Mouse (Mus musculus): Measurements from ENCODE around the gene Mrps33.
A peak's percentile ranks its signal among the peaks of the same experiment; 100 is the strongest.

Mrps33 gene

DNA sequence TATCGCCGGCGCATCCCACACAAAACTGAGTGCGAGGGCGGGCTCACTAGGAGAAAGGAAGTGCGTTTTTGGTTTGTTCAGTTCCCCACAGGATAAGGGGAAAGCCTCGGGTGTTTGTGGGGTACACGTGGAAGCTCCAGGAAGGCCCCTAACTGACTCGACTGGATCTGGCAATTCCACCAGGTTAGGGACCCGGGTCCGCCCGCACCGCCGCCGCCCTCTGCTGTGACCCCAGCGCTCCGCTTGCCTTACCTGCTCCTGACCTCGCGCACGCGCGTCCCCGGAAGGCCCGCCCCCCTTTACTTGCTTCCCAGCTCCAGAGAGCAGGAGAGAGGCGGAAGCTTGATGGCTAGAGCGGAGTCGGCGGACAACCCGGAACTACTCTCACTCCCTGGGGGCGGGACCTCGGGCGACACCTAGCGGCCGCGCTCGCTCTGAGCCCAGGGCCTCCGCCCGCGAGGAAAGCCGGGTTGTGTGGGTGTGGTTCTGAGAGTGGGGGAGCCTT lies at the start of gene Mrps33:
TSS of gene Mrps33 (minus strand) at position 377 of the 505 bp plus-strand sequence.
- peak; percentile 97 to 98 for DNase-seq

- no peak for DNase-seq
Observed at GRCm38 (mm10) chr6:39849667-39850066, 38.9 kb upstream of the Mrps33 start.

GRCm38 (mm10) chr6:39848766-39849165 lies 38.0 kb upstream of the Mrps33 start:
- DNase-seq: peak in 1 of 2 experiments; percentile 2

GRCm38 (mm10) chr6:39847538-39847937 lies 36.8 kb upstream of the Mrps33 start:
- DNase-seq: no peak

DNA sequence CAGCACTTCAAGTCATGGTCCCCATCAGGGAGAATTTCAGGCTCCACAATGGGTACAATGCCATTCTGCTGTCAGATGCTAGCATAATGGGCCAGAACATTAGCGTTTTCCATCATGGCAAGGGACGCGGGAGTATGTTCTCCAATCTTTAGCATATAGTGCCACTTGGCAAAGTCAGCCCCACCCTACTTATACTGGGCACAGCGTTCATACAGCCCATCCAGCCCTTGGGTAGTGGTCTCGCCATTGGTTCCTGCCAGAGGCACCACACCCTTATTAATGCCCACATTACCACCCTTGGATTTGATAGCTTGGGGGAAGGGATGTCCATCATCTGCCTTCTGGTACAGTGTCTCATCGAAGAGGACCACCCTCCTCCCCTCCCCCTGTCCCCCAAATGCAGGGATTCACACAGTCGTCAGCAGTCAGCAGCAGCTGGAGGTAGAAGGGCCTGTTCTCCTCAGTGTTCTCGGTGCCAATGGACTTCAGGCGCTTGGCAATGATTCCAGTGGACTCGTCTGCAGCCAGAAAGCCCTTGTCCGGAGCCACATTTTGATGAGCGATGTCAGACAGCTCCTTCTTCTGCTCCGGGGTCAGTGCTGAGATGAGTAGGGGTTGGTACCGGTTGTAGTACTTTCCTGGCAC lies 33.0 kb upstream of the Mrps33 start:
- DNase-seq: no peak

- DNase-seq: no peak
Observed at GRCm38 (mm10) chr6:39828736-39829135, 17.9 kb upstream of the Mrps33 start.

GRCm38 (mm10) chr6:39821241-39821640 lies 10.5 kb upstream of the Mrps33 start:
- no peak for DNase-seq

DNA sequence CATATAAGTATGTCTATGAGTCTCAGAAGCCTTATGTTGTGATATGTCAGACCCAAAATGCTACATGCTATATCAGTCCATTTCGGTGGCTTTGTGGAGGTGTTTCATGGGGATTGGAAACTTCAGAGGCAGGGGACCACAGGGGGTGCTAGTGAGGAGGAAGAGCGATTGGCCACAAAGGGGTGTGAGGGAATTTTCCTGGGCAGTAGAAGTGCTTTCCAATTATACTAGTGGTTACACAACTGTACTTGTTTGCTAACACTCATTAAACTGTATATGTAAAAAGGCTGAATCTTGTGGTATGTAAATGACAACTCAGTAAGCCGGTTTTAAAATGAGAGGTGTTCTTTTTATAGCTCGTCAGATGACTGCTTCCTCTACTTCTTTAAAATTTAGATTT lies 8.1 kb upstream of the Mrps33 start:
- DNase-seq: no peak

- no peak for DNase-seq
Observed at GRCm38 (mm10) chr6:39808511-39808910, 2.3 kb downstream of the Mrps33 start.

GRCm38 (mm10) chr6:39807050-39807560 lies 3.7 kb downstream of the Mrps33 start:
- peak in 1 of 2 experiments; percentile 6 for DNase-seq

DNA sequence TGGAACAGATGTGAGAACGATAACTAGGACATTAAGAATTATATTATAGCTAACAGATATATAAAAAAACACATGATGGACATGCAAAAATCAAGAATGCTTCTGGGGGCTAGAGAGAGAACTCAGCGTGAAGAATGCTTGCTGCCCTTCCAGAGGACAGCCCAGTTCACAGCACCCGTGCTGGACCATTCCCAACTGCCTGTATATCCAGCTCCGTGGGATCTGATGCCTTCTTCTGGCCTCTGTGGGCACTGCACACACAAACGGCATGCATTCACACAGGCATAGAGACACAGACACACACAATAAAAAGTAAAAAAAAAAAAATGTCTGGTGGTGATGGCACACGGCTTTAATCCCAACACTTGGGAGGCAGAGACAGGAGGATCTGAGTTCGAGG lies 4.5 kb downstream of the Mrps33 start:
- no peak for DNase-seq

DNA sequence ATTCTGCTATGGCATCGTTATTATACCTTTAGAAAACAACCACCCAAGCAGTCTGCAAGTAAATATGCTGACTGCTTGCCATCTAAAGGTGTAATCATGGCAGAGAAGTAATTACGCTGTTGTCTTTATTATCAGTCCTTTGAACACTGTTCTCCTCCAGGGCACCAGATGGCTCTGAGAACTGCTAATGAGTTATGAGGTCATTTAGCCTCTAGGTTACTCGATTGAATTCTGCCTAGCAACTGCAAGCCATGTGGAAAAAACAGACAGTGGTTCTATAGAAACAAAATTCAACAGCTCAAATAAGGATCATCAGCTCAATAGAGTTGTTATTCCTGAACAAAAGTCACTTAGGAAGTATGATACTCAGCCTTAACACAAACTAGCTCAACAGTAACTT lies 4.9 kb downstream of the Mrps33 start:
- no peak for DNase-seq

DNA sequence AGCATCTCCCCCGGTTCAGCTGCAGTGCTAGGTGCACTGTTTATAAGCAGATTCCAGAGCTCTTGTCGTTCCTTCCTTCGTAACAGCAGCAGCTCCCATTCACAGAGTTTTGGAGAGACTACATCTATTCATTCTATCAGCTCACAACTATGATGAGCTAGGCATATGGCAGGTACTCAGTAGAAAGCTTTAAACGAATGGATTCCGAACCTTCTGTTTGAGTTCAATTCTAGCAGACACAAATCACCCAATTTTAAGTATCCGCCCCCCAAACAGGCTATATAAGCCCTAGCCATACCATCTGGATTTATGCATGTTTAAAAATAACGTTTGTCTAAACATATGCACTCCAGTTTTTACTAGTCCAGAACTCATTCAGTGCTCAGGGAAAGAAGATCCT lies 9.8 kb downstream of the Mrps33 start:
- DNase-seq: no peak

GRCm38 (mm10) chr6:39797076-39797475 lies 13.7 kb downstream of the Mrps33 start:
- no peak for DNase-seq

DNA sequence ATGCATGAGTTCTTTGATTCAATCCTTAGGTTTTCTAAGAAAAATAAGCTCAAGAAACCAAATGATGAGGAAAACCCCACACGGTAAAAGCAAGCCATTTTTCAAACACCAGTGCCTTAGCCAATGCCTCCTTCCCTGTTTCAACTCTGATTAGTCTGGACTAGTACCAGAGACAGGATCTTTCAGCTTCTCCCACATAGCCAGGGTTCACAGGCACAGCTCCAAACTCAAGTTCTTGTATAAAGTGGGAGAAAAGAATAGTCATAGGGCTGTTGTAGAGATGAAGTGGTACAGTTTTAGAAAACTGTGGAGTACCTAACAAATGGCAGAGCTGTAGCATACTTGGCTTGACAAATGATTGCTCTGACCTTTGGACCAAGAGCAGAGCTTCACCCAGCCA lies 14.6 kb downstream of the Mrps33 start:
- no peak for DNase-seq

GRCm38 (mm10) chr6:39791806-39792205 lies 19.0 kb downstream of the Mrps33 start:
- DNase-seq: no peak

GRCm38 (mm10) chr6:39788408-39788807 lies 22.4 kb downstream of the Mrps33 start:
- DNase-seq: no peak

DNA sequence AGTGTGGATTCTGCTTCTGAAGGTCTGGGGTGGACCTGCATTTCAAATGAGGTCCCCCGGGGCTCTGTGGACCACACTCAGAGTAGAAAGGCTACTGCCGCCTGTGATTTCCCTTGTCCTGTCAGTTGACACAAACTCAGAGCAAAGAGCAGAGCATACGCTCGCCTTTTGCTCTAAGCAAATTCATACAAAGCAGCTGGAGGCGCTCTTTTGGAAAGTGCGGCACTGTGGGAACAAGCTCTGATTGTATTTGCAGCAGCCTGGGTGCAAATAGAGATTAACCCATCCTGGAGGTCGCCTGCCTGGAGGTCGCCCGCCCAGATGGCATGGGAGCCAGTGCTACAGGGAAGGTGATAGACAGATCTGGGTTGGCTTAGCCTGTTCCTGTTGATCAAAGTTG lies 23.0 kb downstream of the Mrps33 start:
- DNase-seq: no peak

DNA sequence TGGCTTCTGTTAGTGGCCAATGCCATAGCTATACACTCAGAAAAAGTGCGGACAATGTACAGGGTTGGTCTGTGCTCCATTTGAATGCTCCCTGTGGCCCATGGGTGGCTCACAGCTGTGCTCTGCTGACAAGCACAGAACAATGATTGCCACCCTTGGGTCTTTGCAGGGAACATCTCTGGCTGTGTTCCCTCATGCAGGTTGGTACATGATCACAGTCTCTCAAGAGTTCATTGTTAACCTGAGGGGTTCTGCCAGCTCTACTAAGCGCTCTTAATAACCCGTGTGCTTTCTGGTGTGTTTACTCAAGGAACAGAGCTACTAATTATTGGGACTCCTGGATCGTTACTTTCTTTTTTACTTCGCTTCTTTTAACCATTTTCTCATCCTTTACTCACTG lies 24.8 kb downstream of the Mrps33 start:
- DNase-seq: no peak

DNA sequence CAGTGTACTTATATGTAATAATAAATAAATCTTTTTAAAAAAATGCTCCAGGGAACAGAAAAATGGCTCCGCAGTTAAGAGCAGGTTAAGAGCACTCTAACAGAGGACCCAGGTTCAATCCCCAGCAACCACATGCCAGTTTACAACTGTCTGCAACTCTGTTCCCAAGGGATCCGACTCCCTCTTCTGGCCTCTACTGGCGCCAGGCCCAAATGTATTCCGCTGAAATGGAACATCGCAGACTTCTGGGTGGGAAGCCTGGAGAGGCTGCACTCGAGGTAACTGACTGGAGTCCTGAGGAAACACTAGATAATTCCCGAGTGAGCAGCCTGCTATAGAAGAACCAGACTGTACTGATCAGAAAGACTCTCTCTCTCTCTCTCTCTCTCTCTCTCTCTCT lies 27.3 kb downstream of the Mrps33 start:
- DNase-seq: peak; percentile 30 to 40

DNA sequence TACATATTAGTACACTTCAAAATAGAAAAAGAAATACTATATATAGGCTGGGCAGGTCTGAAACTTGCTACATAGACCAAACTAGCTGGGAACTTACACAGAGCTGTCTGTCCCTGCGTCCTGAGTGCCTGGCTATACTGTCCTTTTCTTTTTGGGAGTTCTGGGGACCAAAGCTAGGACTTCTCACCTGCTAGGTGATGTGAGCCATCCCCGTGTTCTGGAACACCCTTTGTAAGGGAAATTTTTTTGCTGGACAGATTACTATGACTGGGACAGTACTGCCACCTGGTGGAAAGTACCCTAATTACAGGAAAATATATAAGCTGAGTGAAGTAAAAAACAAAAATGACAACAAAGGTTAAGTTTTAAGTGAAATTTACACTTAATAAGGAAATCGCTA lies 28.2 kb downstream of the Mrps33 start:
- peak in 1 of 2 experiments; percentile 8 for DNase-seq

DNA sequence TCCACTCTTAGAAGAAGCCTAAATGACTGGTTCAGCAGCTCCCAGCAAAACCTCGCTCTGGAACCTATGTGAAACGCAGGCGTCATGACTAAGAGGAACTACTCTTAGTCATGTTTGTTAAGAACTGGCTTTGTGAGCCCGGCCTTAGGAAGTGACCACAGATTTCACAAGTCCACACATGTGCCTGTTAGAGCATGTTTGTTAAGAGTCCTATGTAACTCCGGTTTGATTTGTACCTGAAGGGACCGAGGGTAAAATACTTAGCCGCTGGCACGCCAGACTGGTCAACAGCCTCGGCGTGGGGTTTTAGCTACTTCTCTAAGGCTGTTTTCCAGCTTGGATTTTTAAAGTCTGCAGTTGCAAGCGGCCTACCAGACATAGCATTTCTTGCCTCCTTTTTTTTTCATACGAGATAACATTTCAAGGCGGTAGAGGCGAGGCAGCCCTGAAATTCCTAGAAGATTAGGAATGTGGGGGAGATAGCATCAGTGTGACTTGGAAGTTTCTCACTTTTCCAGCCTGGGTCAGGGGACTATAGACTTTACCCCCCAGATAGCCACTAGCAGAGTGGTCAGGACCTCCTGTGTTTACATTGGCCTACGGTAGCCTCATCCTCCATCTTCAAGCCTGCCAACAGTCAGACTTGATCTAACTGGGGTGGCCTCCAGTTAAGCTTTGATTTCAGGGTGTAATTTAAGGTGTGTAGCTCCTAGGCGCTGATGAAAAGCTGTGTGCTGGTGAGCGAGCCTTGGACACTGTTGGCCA lies 28.8 kb downstream of the Mrps33 start:
- DNase-seq: peak; percentile 21 to 43

GRCm38 (mm10) chr6:39780857-39781666 lies 29.7 kb downstream of the Mrps33 start:
- DNase-seq: peak; percentile 21 to 49
